Mouse (Mus musculus) subcutaneous adipose tissue, adult 2 months (tissue): Measurements from ENCODE around the gene Olfr520. TPM values are rescaled to one million over a fixed set of nuclear protein-coding genes. Genes with fewer than 3 reads are reported as not detected.

Experiments
- polyA plus RNA-seq: library from polyadenylated mRNA; depleted of rRNA; stranded (reverse); fragments of >200 nt; gene quantifications from 2 replicates; pipeline ENCODE4 v1.2.3, GENCODE M21; 2012; ENCODE audit warnings: low replicate concordance; rRNA removed

The Olfr520 gene
- polyA plus RNA-seq: 0.76 TPM in 1 of 2 replicates, not detected in the other

DNA sequence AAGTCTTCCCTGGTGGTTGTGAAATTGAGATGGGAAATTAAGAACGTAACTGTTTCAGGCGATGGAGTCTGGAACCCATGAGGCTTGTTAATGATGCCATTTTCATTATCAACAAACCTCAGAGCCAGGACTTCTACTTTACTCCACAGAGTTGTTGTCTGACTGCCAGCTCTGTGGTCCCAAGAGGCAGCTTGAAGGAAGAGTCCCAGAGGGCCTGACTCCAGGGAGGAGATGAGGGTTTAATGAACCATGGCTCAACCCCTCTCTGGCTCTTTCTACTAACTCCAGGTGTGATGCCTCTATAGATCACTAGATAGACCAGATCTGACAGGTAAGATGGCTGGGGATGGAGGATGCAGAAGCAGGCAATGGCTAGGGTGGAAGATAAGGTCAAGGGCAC, at the start of gene Olfr520:
Gene Olfr520, plus strand, starts transcription at position 301 of the 400 bp plus-strand sequence.

GRCm38 (mm10) chr7:99711166-99711565, 18.9 kb upstream of the Olfr520 start, which contains the start of gene Slco2b1:
Gene Slco2b1 (minus strand): TSS chr7:99711340.

GRCm38 (mm10) chr7:99763207-99763606, 33.1 kb downstream of the Olfr520 start, which contains the start of gene Olfr521:
Gene Olfr521 (plus strand): TSS chr7:99763507.

Other genes with a start within 250 kb of the Olfr520 start
- gene Rps3, start 246.5 kb upstream of the Olfr520 start, polyA plus RNA-seq: 204 and 532 TPM in 2 replicates
- gene Arrb1, start 194.8 kb upstream of the Olfr520 start, polyA plus RNA-seq: 56.5 and 85.9 TPM in 2 replicates
- gene Tpbgl, start 103.2 kb upstream of the Olfr520 start, polyA plus RNA-seq: 6.1 and 10.3 TPM in 2 replicates
- gene Slco2b1, start 18.9 kb upstream of the Olfr520 start, polyA plus RNA-seq: 32.4 and 54.0 TPM in 2 replicates
- gene Olfr521, start 33.2 kb downstream of the Olfr520 start, polyA plus RNA-seq: not detected in 2 replicates
- 2.0 and 3.7 TPM in 2 replicates for gene Neu3, start 98.1 kb downstream of the Olfr520 start, polyA plus RNA-seq
- gene Xrra1, start 128.8 kb downstream of the Olfr520 start, polyA plus RNA-seq: 0.28 and 0.44 TPM in 2 replicates
- 23.1 and 43.5 TPM in 2 replicates for gene Spcs2, start 133.2 kb downstream of the Olfr520 start, polyA plus RNA-seq